Mouse (Mus musculus) lung, adult 2 months (tissue): ENCODE measurements around the gene Iqca.

ENCODE experiments used
- CTCF ChIP-seq: fragments of 200-500 bp; IDR thresholded peaks from 2 replicates; pipeline ENCODE4 v1.5.1; 2011; ENCODE audit warnings: mild to moderate bottlenecking, low read length, control low read depth; ENCODE audit not compliant: insufficient read depth
- POLR2A ChIP-seq: fragments of 200-500 bp; IDR thresholded peaks from 2 replicates; pipeline ENCODE4 v1.6.1; 2011; ENCODE audit warnings: low read depth, mild to moderate bottlenecking, control low read depth, low read length, borderline replicate concordance; ENCODE audit errors: extremely low read depth

GRCm38 (mm10) chr1:90009188-90009587 is 144.0 kb downstream of the Iqca start:
- TF ChIP-seq CTCF (no peak), POLR2A (no peak)
